Mouse (Mus musculus): ENCODE measurements around the gene Gm5108.

GRCm38 (mm10) chr5:67961708-67962629 is 20.5 kb downstream of the Gm5108 start:
- no peak for TF ChIP-seq POLR2A (IDR thresholded peaks at IDR 0.05; ENCODE audit: extremely low read depth, insufficient read depth, low read length)
- no peak for TF ChIP-seq CTCF (IDR thresholded peaks at IDR 0.05; ENCODE audit: low read depth, low read length)
